Mouse (Mus musculus): ENCODE results near the gene Lonp1.

DNA sequence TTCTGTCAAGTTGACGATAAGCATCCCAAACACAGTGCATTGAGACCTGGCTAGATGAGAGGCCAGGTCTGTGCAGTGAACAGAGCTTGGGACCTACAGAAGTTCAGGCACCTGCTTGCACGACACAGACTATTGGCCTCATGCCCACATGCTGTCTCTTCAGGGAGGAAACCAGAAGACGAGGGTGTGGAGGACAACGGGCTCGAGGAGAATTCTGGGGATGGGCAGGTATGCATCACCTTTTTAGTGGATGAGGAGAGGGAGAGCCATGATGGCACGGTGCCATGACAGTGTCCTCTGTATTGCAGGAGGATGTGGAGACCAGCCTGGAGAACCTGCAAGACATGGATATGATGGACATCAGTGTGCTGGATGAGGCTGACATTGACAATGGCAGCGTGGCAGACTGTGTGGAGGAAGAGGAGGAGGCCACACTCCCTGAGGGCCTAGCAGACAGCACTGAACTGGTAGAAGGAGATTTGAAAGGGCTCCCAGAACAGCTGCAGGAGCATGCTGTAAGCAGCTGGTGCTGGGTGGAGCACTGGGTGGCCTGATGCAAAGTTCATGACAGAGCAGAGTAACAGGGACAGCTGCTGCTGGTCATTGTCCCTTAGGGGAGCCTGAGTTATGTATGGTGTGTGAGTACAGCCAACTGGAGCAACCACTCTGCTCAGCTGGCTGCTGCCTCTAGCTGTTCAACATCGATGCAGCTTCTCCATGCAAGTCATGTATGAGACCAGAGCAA is 33.0 kb downstream of the Lonp1 start:
- TF ChIP-seq GATA1 (IDR thresholded peaks at IDR 0.05; ENCODE audit: borderline replicate concordance, low read length) (no peak), FLI1 (IDR thresholded peaks at IDR 0.05; ENCODE audit: low read length) (no peak)
